Mouse (Mus musculus): ENCODE data around the gene Adamts8. TPM values are rescaled to one million over a fixed set of nuclear protein-coding genes. Genes with fewer than 3 reads are reported as not detected.

Adamts8 gene
- polyA plus RNA-seq (2017; shearing (Covaris generic)), result not detected

GRCm38 (mm10) chr9:30942512-30943313 lies at the start of gene Adamts8:
TSS of gene Adamts8 (plus strand) at chr9:30942562.

GRCm38 (mm10) chr9:30922197-30922894 lies 20.0 kb upstream of the Adamts8 start, which contains the start of gene Adamts15:
TSS of gene Adamts15 (minus strand) at chr9:30922452.

Other genes starting within 250 kb of the Adamts8 start
- gene Adamts15, start 20.1 kb upstream of the Adamts8 start, polyA plus RNA-seq (2017; shearing (Covaris generic)), result not detected
- gene Zbtb44, start 88.1 kb downstream of the Adamts8 start, polyA plus RNA-seq (2017; shearing (Covaris generic)), result 40.0 TPM
- 10.2 TPM for gene St14, start 189.3 kb downstream of the Adamts8 start, polyA plus RNA-seq (2017; shearing (Covaris generic))

All from effector memory CD4-positive, alpha-beta T cell, adult 5 months (primary cell).